In genomic region chr2:153198485-153198884, GRCm38 (mm10) we compare ENCODE assay signal across 19 mouse cellular contexts. TPM values are rescaled to one million over a fixed set of nuclear protein-coding genes. Genes with fewer than 3 reads are reported as not detected.
DNase-seq lines count a peak whose midpoint lies in the region; ATAC-seq and TF ChIP-seq lines count a peak whose summit lies in the region.
"Had no signal": no experiment of that assay in that cellular context is flagged by ENCODE, and none has a peak within 500 bp of the region (broad histone marks: within the 10 kb centered on the region; RNA-seq: fewer than 3 reads in every experiment).

No protein-coding gene starts in this region.

- no peak overlapping the region for H3K4me3 ChIP-seq in lung, postnatal 0 days (ENCODE audit: low read depth, low read length)
- H3K4me3 ChIP-seq in heart, embryonic 14.5 days (ENCODE audit: control insufficient read depth in 1 of 2, insufficient read depth in 1 of 2, low read depth in 1 of 2, low read length in 2 of 2): no peak overlapping the region
- H3K4me3 ChIP-seq in megakaryocyte, embryonic 14.5 days (replicated peaks): peak overlapping the region; percentile 60
- H3K4me3 ChIP-seq: embryonic facial prominence, embryonic 13.5 days; forebrain, embryonic 12.5 days; heart, adult 2 months; hindbrain, embryonic 15.5 days; kidney, embryonic 15.5 days; liver, embryonic 15.5 days; midbrain, embryonic 10.5 days; stomach, embryonic 15.5 days had no signal

- no peaks in the 10 kb centered on the region for H3K4me1 ChIP-seq in lung, postnatal 0 days (ENCODE audit: insufficient read depth, low read depth, low read length)
- peaks cover 5 to 12% of the 10 kb centered on the region in 2 experiments; a peak in 3 of 4 replicates for H3K4me1 ChIP-seq in heart, embryonic 14.5 days (ENCODE audit: control insufficient read depth in 2 of 2, insufficient read depth in 2 of 2, low read length in 2 of 2)
- H3K4me1 ChIP-seq in megakaryocyte, embryonic 14.5 days: peaks cover 47% of the 10 kb centered on the region
- H3K4me1 ChIP-seq: embryonic facial prominence, embryonic 13.5 days; hindbrain, embryonic 15.5 days; kidney, embryonic 15.5 days; stomach, embryonic 15.5 days had no signal

- TF ChIP-seq CTCF in lung, postnatal 0 days (IDR thresholded peaks at IDR 0.05): no peak

- H3K9ac ChIP-seq in lung, postnatal 0 days (replicated peaks; ENCODE audit: low read depth): no peak overlapping the region
- H3K9ac ChIP-seq in heart, embryonic 14.5 days (ENCODE audit: low read length): 0 out of 2 replicates have a peak overlapping the region, but pooled peaks have one; percentile 11
- H3K9ac ChIP-seq: embryonic facial prominence, embryonic 13.5 days; forebrain, embryonic 12.5 days; hindbrain, embryonic 15.5 days; kidney, embryonic 15.5 days; liver, embryonic 15.5 days; stomach, embryonic 15.5 days had no signal

- no peak overlapping the region for H3K4me2 ChIP-seq in lung, postnatal 0 days (replicated peaks; ENCODE audit: low read depth, low read length)
- no peak overlapping the region for H3K4me2 ChIP-seq in heart, embryonic 14.5 days (ENCODE audit: low read length)
- H3K4me2 ChIP-seq: embryonic facial prominence, embryonic 13.5 days; forebrain, embryonic 12.5 days; hindbrain, embryonic 15.5 days; kidney, embryonic 15.5 days; liver, embryonic 15.5 days; stomach, embryonic 15.5 days had no signal

- H3K9me3 ChIP-seq in lung, postnatal 0 days (ENCODE audit: low read length): no peaks in the 10 kb centered on the region
- H3K9me3 ChIP-seq in heart, embryonic 14.5 days (ENCODE audit: control insufficient read depth, low read length): no peaks in the 10 kb centered on the region
- no peaks in the 10 kb centered on the region for H3K9me3 ChIP-seq in megakaryocyte, embryonic 14.5 days
- H3K9me3 ChIP-seq: embryonic facial prominence, embryonic 13.5 days; forebrain, embryonic 12.5 days; hindbrain, embryonic 15.5 days; kidney, embryonic 15.5 days; liver, embryonic 15.5 days; midbrain, embryonic 10.5 days; stomach, embryonic 15.5 days had no signal

- WGBS in lung, postnatal 0 days: 52% methylated on average over 5 of the region's 5 CpGs
- 11% methylated on average over 5 of the region's 5 CpGs for WGBS in heart, embryonic 14.5 days

- ATAC-seq in lung, postnatal 0 days: peak; percentile 28
- peak; percentile 41; the same call in 1 of the 2 replicates for ATAC-seq in heart, embryonic 14.5 days (ENCODE audit: insufficient number of reproducible peaks, insufficient read depth, low FRiP score, low read depth)

- no peaks in the 10 kb centered on the region for H3K27me3 ChIP-seq in lung, postnatal 0 days (replicated peaks; ENCODE audit: insufficient read depth, low read length)
- no peaks in the 10 kb centered on the region for H3K27me3 ChIP-seq in heart, embryonic 14.5 days (ENCODE audit: control insufficient read depth, insufficient read depth, low read length)
- H3K27me3 ChIP-seq in megakaryocyte, embryonic 14.5 days (replicated peaks): no peaks in the 10 kb centered on the region
- H3K27me3 ChIP-seq: embryonic facial prominence, embryonic 13.5 days; forebrain, embryonic 12.5 days; hindbrain, embryonic 15.5 days; kidney, embryonic 15.5 days; liver, embryonic 15.5 days; stomach, embryonic 15.5 days had no signal

- peak; percentile 47 to 64 for DNase-seq in adrenal gland, adult (ENCODE audit: inconsistent age in 2 of 2, low spot score in 1 of 2)
- DNase-seq in adrenal gland, postnatal 25 days: no peak
- no peak for DNase-seq in lung, postnatal 0 days (ENCODE audit: low spot score)
- DNase-seq in lung, postnatal 25 days (ENCODE audit: low spot score): no peak
- no peak for DNase-seq in spleen, adult 12 weeks (ENCODE audit: low spot score)
- DNase-seq in cerebellum, postnatal 10 days: no peak
- DNase-seq: adrenal gland, adult 8-10 months; cerebellum, postnatal 25 days; thymus, postnatal 4 days had no signal

- TF ChIP-seq EP300 in lung, postnatal 0 days (IDR thresholded peaks at IDR 0.05): no peak

- H3K36me3 ChIP-seq in lung, postnatal 0 days (ENCODE audit: insufficient read depth, low read length): peaks cover 36% of the 10 kb centered on the region
- H3K36me3 ChIP-seq in heart, embryonic 14.5 days (ENCODE audit: control insufficient read depth, insufficient read depth, low read length): peaks cover 86% of the 10 kb centered on the region
- peaks cover 89% of the 10 kb centered on the region for H3K36me3 ChIP-seq in megakaryocyte, embryonic 14.5 days (replicated peaks; ENCODE audit: low read length)

- no peak overlapping the region for H3K27ac ChIP-seq in lung, postnatal 0 days (ENCODE audit: low read length)
- peak overlapping the region; percentile 15 to 37; a peak in 3 of 4 replicates for H3K27ac ChIP-seq in heart, embryonic 14.5 days (replicated peaks in 1 of 2; ENCODE audit: control insufficient read depth in 1 of 2, insufficient read depth in 1 of 2, low read depth in 2 of 2, low read length in 2 of 2)
- H3K27ac ChIP-seq: embryonic facial prominence, embryonic 13.5 days; forebrain, embryonic 12.5 days; heart, adult 2 months; hindbrain, embryonic 15.5 days; kidney, embryonic 15.5 days; liver, embryonic 15.5 days; midbrain, embryonic 10.5 days; stomach, embryonic 15.5 days had no signal

RNA-seq across cellular contexts. Expression of gene Tspyl3, which starts 26.8 kb away (rescaled TPM):
- total RNA-seq in adrenal gland, postnatal 25 days (2021): 2.5 and 3.9 TPM in 2 replicates
- polyA plus RNA-seq in lung, postnatal 0 days (2015; fragmentation: Nextera tagmentation; extraction: Ambion mirVana): 4.7 and 5.5 TPM in 2 replicates
- 4.1 and 4.4 TPM in 2 replicates for polyA plus RNA-seq in heart, embryonic 14.5 days (2014; fragmentation: Nextera tagmentation; extraction: Ambion mirVana)
- polyA plus RNA-seq in megakaryocyte, embryonic 14.5 days (2012; ENCODE audit: insufficient read depth, low replicate concordance): 3.3 and 3.6 TPM in 2 replicates

RNA-seq across cellular contexts. Expression of gene Tm9sf4, which starts 37.4 kb away (rescaled TPM):
- 112 and 119 TPM in 2 replicates for total RNA-seq in adrenal gland, postnatal 25 days (2021)
- polyA plus RNA-seq in lung, postnatal 0 days (2015; fragmentation: Nextera tagmentation; extraction: Ambion mirVana): 39.7 and 44.5 TPM in 2 replicates
- polyA plus RNA-seq in heart, embryonic 14.5 days (2014; fragmentation: Nextera tagmentation; extraction: Ambion mirVana): 59.6 and 67.9 TPM in 2 replicates
- 23.8 and 32.4 TPM in 2 replicates for polyA plus RNA-seq in megakaryocyte, embryonic 14.5 days (2012; ENCODE audit: insufficient read depth, low replicate concordance)

RNA-seq across cellular contexts. Expression of gene Plagl2, which starts 42.7 kb away (rescaled TPM):
- total RNA-seq in adrenal gland, postnatal 25 days (2021): 10.7 and 12.0 TPM in 2 replicates
- polyA plus RNA-seq in lung, postnatal 0 days (2015; fragmentation: Nextera tagmentation; extraction: Ambion mirVana): 6.8 and 7.1 TPM in 2 replicates
- polyA plus RNA-seq in heart, embryonic 14.5 days (2014; fragmentation: Nextera tagmentation; extraction: Ambion mirVana): 15.5 and 16.2 TPM in 2 replicates
- 5.7 and 6.8 TPM in 2 replicates for polyA plus RNA-seq in megakaryocyte, embryonic 14.5 days (2012; ENCODE audit: insufficient read depth, low replicate concordance)

RNA-seq across cellular contexts. Expression of gene Pofut1, which starts 42.8 kb away (rescaled TPM):
- total RNA-seq in adrenal gland, postnatal 25 days (2021): 53.1 and 64.1 TPM in 2 replicates
- 2.8 and 3.1 TPM in 2 replicates for polyA plus RNA-seq in lung, postnatal 0 days (2015; fragmentation: Nextera tagmentation; extraction: Ambion mirVana)
- 5.9 and 6.6 TPM in 2 replicates for polyA plus RNA-seq in heart, embryonic 14.5 days (2014; fragmentation: Nextera tagmentation; extraction: Ambion mirVana)
- 2.1 and 3.0 TPM in 2 replicates for polyA plus RNA-seq in megakaryocyte, embryonic 14.5 days (2012; ENCODE audit: insufficient read depth, low replicate concordance)

Comparison
In these comparisons a context has a peak if more than half of its experiments do, and no peak if none do; other contexts are left out.
1. DNase-seq: peak in adrenal gland, adult (2 of 2); none in adrenal gland, postnatal 25 days (single experiment), lung, postnatal 0 days (single experiment), lung, postnatal 25 days (single experiment), spleen, adult 12 weeks (single experiment) and cerebellum, postnatal 10 days (0 of 2).